ENCODE assay signal across 9 mouse cellular contexts in genomic region chr11:33721297-33721696, GRCm38 (mm10).
DNase-seq lines count a peak whose midpoint lies in the region.
"Had no signal": no experiment of that assay in that cellular context is flagged by ENCODE, and none has a peak within 500 bp of the region (broad histone marks: within the 10 kb centered on the region; RNA-seq: fewer than 3 reads in every experiment).

No protein-coding gene starts in this region.

- no peak overlapping the region for H3K27ac ChIP-seq in midbrain, embryonic 10.5 days (replicated peaks)
- H3K27ac ChIP-seq: macrophage had no signal

- H3K4me3 ChIP-seq in midbrain, embryonic 10.5 days: no peak overlapping the region

- no peaks in the 10 kb centered on the region for H3K4me1 ChIP-seq in midbrain, embryonic 10.5 days

- peaks cover 9% of the 10 kb centered on the region for H3K27me3 ChIP-seq in midbrain, embryonic 10.5 days (ENCODE audit: low read depth, poor library complexity, severe bottlenecking)

- intact Hi-C loops in gastrocnemius, postnatal 14 days (cut with DNase I; ENCODE audit: low total_unique reads): no loop called here
- intact Hi-C loops in left cerebral cortex, postnatal 10 days (cut with DNase I): loop anchor here (2.0 to 5.0 kb wide), 2 partner anchors 149 to 544 kb away; no protein-coding TSS in a partner anchor

- H3K36me3 ChIP-seq in midbrain, embryonic 10.5 days: no peaks in the 10 kb centered on the region

- peak; percentile 33 to 72 for DNase-seq in heart, adult 18-20 months
- DNase-seq in heart, adult 9 months (ENCODE audit: low spot score in 2 of 2): no peak
- DNase-seq in R1 (ENCODE audit: low read depth, low spot score): peak; percentile 58
- DNase-seq in cerebellum, postnatal 36 days: peak; percentile 66
- peak; percentile 45 for DNase-seq in gastrocnemius, postnatal 14 days
- DNase-seq in left cerebral cortex, postnatal 10 days (ENCODE audit: extremely low spot score in 1 of 2, low spot score in 2 of 2): peak; percentile 35 to 71
- peak; percentile 72 for DNase-seq in midbrain, embryonic 10.5 days (ENCODE audit: low spot score)
- peak; percentile 25 for DNase-seq in spleen, adult 12 weeks (ENCODE audit: low spot score)

- WGBS in midbrain, embryonic 10.5 days: 27% methylated on average over 7 of the region's 7 CpGs

- no peaks in the 10 kb centered on the region for H3K9me3 ChIP-seq in midbrain, embryonic 10.5 days (replicated peaks)

Comparison
In these comparisons a context has a peak if more than half of its experiments do, and no peak if none do; other contexts are left out.
1. DNase-seq: peak in heart, adult 18-20 months (2 of 2), R1 (single experiment), cerebellum, postnatal 36 days (2 of 2), gastrocnemius, postnatal 14 days (single experiment), left cerebral cortex, postnatal 10 days (2 of 2), midbrain, embryonic 10.5 days (single experiment) and spleen, adult 12 weeks (single experiment); none in heart, adult 9 months (0 of 2).